Mouse (Mus musculus) cerebellum, postnatal 14 days (tissue): ENCODE measurements around the gene Olfr1204.

Experiments
- DNase-seq, 2 experiments: peaks; one replicate each; pipeline ENCODE4 v3.0.0; 2021; ENCODE audit warnings: mixed read lengths in 2 of 2

Olfr1204 gene

DNA sequence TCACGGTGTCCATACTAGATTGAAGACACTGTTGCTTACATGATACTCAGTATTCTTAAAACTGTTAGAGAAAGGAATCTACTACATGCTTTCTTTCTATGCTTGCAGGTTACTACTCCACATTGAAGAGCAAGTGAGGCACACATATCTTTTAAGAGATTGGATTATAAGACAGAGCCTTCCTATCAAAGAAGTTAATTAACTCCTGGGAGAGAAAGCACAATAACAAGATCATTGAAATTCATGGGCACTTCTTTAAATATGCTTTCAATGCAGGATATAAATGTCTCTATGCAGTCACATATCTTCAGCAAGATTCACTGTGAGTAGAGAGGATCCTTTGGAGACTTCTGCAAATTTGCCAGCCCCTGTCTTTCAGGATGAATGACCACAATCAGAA lies at the start of gene Olfr1204:
Olfr1204 (plus strand) TSS at position 301 of the 400 bp plus-strand sequence.
- DNase-seq: no peak

DNA sequence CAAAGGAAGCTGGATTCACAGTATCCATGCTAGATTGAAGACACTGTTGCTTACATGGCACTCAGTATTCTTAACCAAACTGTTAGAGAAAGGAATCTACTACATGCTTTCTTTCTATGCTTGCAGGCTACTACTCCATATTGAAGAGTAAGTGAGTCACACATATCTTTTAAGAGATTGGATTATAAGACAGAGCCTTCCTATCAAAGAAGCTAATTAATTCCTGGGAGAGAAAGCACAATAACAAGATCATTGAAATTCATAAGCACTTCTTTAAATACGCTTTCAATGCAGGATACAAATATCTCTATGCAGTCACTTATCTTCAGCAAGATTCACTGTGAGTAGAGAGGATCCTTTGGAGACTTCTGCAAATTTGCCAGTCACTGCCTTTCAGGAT lies 34.9 kb upstream of the Olfr1204 start, which contains the start of gene Olfr1202:
Olfr1202 (plus strand) TSS at position 301 of the 400 bp plus-strand sequence.
- DNase-seq: no peak

DNA sequence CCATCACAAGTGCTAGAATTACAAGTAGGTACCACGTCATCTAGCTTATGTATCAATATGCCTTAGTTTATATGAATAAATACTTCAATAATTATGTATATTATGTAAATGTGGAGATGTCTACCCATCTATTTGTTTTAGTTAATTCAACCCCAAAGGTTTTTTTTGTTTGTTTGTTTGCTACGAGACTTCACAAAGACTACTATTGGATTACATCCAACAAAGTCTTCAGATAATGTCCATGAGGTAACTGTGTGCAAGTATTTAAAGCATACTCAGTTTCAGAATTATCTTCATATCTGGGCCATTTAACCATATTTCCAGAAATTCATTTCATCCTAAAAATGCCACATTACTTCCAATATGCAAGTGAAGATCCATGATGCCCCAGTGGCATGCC lies 19.7 kb upstream of the Olfr1204 start, which contains the start of gene Olfr1205:
Olfr1205 (plus strand) TSS at position 301 of the 400 bp plus-strand sequence.
- DNase-seq: no peak

DNA sequence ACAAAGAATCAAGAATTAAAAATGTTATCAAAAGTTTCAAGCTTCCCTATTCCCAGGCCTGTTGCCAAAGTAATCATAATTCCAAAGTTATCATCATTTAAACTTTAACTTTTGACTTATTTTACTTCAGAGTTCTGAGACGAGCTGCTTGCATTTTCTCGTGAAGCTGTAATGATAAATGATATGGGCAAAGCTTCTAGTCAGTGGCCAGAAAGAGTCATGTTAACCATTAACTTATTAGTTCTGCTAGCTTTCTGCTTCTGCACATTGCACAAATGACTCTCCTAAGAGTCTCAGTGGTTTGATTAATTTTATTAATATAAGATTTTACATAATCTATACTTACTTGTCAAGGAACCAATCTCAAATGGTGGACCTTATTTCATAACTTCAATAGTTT lies 10.6 kb upstream of the Olfr1204 start:
- DNase-seq: no peak

DNA sequence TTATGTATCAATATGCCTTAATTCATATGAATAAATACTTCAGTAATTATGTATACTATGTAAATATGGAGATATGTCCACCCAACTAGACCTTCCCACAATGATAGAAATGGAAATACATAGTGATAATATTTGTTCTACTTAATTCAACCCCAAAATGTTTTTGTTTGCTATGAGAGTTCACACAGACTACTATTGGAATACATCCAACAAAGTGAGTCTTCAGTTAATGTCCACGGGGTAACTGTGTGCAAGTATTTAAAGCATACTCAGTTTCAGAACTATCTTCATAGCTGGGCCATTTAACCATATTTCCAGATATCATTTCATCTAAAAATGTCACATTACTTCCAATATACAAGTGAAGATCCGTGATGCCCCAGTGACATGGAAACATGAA lies 13.8 kb downstream of the Olfr1204 start, which contains the start of gene Olfr1206:
Olfr1206 (plus strand) TSS at position 301 of the 400 bp plus-strand sequence.
- no peak for DNase-seq

DNA sequence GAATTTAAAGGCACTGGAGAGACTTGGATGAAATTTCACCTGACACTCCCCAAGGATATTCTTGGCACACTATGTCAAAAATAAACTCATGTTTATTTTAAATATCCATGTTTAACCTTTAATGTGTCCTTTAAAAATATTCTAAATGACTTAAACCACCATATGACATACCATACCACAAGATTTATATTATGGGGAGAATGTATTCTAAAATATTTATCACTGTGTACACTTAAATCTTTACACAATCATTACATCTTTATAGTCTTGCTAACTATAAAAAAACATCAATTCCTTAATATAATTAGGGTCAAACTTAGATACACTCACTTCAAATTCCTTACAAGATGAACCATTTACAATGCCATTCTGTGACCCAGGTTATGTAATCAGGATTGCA lies 53.1 kb downstream of the Olfr1204 start, which contains the start of gene Olfr1208:
Olfr1208 (minus strand) TSS at position 101 of the 400 bp plus-strand sequence.
- no peak for DNase-seq
